Mouse (Mus musculus): ENCODE results near the gene Btk.

DNA sequence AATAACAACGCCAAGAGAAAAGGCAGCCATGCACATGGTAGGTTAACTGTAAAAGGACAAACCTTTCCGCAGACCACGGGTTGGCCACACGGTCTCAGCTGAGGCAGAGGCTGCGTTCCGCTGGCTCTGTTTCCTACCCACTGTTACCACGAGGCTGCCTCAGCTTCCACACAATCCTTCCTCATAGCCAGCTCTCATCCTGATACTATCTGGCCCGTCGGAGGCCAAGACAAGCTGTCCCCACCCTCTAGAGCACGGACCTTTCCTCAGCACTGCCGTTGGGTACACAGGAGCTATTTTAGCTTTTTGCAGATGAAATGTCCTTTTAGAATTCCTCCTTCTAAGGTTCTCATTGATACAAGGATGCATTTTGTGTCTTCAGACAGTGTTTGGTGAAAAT, 1.1 kb downstream of the Btk start:
- TF ChIP-seq EP300 (IDR thresholded peaks at IDR 0.05; ENCODE audit: low read depth) (no peak), CTCF (IDR thresholded peaks at IDR 0.05; ENCODE audit: low read depth) (no peak)
